Mouse (Mus musculus) hindlimb bud, embryonic 11.5 days (tissue): ENCODE results near the gene Cyp19a1.
A peak's percentile ranks its signal among the peaks of the same experiment; 100 is the strongest.

Experiments used
- DNase-seq: peaks from one replicate; pipeline ENCODE4 v3.0.0-alpha.2; 2012; ENCODE audit warnings: low read depth, low spot score; ENCODE audit errors: extremely low spot score

The Cyp19a1 gene

DNA sequence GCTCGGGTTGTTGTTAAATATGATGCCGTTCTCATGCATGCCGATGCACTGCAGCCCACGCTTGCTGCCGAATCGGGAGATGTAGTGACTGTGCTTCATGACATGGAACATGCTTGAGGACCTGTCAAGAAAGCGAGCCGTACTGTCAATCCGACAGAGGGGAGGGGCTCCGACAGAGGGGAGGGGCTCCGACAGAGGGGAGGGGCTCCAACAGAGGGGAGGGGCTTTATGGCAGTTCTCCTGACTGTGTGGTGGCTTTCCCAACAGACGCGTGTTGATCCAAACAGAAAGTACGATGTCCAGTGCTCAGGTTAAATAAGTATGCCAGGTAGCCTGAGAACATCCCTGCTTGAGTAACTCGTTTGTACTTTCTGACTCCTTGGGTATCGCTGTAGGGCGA, 87.7 kb downstream of the Cyp19a1 start:
- DNase-seq, result no peak

DNA sequence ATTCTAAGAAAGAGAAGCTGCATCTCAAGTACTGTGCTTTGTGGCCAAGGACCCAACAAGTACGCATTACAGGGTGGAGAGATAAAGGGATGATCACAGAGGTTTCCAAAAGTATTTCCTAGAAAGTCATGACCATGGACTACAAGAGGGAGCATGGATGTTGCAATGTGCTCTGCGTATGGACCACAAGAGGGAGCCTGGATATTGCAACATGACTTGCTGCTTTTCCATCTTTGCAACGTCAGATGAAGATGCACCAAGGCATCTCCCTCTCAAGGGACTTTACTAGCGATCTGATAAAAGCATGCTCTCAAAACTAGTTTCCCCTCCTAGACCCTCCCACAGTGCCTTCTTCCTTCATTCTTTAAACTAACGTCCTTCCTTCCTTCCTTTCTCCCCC, 98.4 kb downstream of the Cyp19a1 start:
- DNase-seq, result no peak

DNA sequence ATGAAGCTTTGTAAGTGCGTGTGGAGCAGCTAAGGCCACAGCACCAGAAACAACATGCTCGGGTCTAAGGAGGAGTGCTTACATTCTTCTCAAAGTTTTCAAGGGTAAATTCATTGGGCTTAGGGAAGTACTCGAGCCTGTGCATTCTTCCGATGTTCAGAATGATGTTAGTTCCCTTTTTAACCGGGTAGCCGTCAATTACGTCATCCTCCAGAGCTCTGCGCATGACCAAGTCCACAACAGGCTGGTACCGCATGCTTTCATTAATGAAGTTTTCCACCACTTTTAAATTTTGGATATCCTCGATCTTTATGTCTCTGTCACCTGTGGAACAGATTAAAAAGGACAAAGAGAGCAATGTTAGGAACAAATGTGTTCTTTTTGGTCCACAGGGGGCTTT, 99.5 kb downstream of the Cyp19a1 start:
- DNase-seq, result no peak

DNA sequence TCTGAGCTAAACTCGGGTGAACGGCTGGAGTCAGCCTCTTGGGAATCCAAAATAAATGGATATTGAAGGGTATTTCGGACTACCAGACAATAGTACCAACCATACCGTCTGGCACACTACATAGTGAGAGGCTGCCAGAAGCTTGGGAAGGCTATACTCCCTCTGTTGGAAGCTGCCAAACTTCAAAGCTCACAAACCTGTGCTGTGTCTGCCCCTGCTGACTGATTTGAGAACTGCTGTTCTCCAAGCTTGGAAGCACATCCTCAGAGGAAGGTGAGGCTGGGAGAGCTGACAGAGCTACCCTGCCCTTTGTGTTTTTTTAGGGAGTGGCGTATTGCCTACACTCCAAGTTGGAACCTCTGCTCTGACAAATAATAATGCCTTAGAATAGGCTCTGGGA, 104.8 kb downstream of the Cyp19a1 start:
- DNase-seq, result no peak

DNA sequence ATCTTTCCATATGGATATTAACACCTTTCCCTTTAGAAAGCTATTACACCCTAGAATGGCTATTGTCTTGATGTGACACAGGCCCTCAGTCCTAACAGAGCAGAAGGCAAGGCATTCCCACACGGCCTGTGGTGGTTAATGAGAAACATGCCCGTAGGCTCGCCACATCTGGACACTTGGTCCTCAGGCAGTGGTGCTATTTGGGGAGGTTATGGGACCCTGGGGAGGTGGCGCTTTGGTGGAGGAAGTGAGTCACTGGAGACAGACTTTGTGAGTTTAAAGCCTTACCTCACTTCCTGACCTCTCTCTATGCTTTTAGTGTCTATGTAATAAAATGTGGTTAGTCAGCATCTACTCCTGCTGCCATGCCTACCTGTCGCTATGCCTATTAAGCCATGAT, 114.2 kb downstream of the Cyp19a1 start:
- DNase-seq, result peak; percentile 69

DNA sequence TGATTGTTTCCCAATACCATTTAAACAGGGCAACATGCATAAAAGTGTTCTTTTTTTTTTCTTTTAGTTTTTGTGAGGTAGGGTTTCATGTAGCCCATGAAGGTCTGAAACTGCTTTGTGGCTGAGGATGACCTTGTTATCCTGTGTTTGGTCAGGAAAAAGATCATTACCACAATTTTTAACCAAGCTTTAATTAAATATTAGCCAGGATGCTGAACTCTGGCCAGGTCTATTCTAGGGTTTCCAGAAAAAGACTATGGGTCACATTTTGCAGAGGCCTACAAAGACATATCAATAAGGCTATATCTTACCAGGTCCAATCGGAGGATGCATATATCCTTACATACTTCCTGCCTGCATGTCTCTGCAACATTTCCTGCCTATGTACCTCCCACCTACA, 128.7 kb downstream of the Cyp19a1 start:
- DNase-seq, result no peak
